Comparison of ENCODE assay signal across 25 mouse cellular contexts in genomic region chr7:129027116-129027515, GRCm38 (mm10).
"Had no signal": no experiment of that assay in that cellular context is flagged by ENCODE, and none has a peak within 500 bp of the region (broad histone marks: within the 10 kb centered on the region; RNA-seq: fewer than 3 reads in every experiment).

No protein-coding gene starts in this region.

- H3K4me1 ChIP-seq: heart, embryonic 13.5 days; heart, embryonic 15.5 days; hindbrain, embryonic 13.5 days; hindbrain, embryonic 15.5 days; kidney, embryonic 15.5 days; limb, embryonic 13.5 days; limb, embryonic 15.5 days; liver, embryonic 12.5 days had no signal

- H3K27ac ChIP-seq: heart, embryonic 13.5 days; heart, embryonic 15.5 days; hindbrain, embryonic 13.5 days; hindbrain, embryonic 15.5 days; hindbrain, postnatal 0 days; kidney, embryonic 15.5 days; kidney, postnatal 0 days; limb, embryonic 13.5 days; limb, embryonic 15.5 days; liver, embryonic 12.5 days had no signal

- H3K27me3 ChIP-seq: heart, embryonic 13.5 days; heart, embryonic 15.5 days; hindbrain, embryonic 13.5 days; hindbrain, embryonic 15.5 days; kidney, embryonic 15.5 days; limb, embryonic 13.5 days; limb, embryonic 15.5 days; liver, embryonic 12.5 days had no signal

- H3K4me3 ChIP-seq: heart, embryonic 13.5 days; heart, embryonic 15.5 days; hindbrain, embryonic 13.5 days; hindbrain, embryonic 15.5 days; kidney, embryonic 15.5 days; limb, embryonic 13.5 days; limb, embryonic 15.5 days; liver, embryonic 12.5 days had no signal

- DNase-seq: gastrocnemius, postnatal 14 days; gastrocnemius, postnatal 36 days; heart, adult 18-20 months; heart, postnatal 14 days; heart, postnatal 36 days; kidney, adult 11 months; kidney, adult 2 months; kidney, adult 9 months; kidney, postnatal 14 days; kidney, postnatal 36 days; layer of hippocampus, adult 9-11 months; layer of hippocampus, postnatal 36 days; left cerebral cortex, postnatal 4 days had no signal

- H3K4me2 ChIP-seq: heart, embryonic 11.5 days; heart, embryonic 13.5 days; heart, embryonic 15.5 days; hindbrain, embryonic 13.5 days; hindbrain, embryonic 15.5 days; kidney, embryonic 15.5 days; limb, embryonic 13.5 days; limb, embryonic 15.5 days; liver, embryonic 12.5 days had no signal

- ATAC-seq: hindbrain, postnatal 0 days; intestine, embryonic 16.5 days; liver, embryonic 12.5 days had no signal

- H3K9ac ChIP-seq: heart, embryonic 13.5 days; heart, embryonic 15.5 days; hindbrain, embryonic 13.5 days; hindbrain, embryonic 15.5 days; kidney, embryonic 15.5 days; limb, embryonic 13.5 days; limb, embryonic 15.5 days; liver, embryonic 12.5 days had no signal

- H3K36me3 ChIP-seq: heart, embryonic 13.5 days; heart, embryonic 15.5 days; hindbrain, embryonic 13.5 days; hindbrain, embryonic 15.5 days; kidney, embryonic 15.5 days; limb, embryonic 13.5 days; limb, embryonic 15.5 days; liver, embryonic 12.5 days had no signal

- H3K9me3 ChIP-seq: heart, embryonic 13.5 days; heart, embryonic 15.5 days; hindbrain, embryonic 13.5 days; hindbrain, embryonic 15.5 days; kidney, embryonic 15.5 days; limb, embryonic 13.5 days; limb, embryonic 15.5 days; liver, embryonic 12.5 days had no signal
